In the genomic region with DNA sequence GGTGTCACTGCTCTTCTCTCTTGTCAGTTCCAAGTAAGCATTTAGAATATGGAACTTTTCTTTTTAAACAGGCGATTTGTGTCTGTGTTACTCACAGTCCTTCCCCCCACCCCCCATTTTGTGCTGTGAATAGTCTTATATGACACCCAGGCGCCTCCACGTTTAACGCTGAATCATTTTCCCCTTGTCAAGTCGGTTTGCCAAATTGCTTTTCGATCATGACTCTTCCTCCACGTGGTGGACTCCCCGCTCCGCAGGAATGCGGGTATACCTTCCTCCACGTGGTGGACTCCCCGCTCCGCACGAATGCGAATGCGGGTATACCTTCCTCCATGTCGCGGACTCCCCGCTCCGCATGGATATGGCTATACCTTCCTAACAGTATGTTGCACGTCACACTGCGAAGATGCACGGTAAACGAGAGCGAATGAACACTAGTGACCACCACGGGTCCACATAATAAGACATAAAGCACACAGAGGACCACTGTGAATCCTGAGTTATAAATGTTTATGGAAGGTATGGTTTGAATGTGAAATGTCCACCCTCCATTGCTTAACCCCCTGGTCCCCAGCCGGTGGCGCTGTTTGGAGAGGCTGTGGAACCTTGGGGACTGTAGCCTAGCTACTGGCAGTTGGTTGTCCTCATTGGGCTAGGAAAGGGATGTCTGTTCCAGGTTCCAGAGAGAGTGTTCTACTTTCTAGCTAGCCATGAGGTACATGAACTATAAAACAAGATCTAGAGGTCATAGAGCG, we compare ENCODE assay signal across 10 mouse cellular contexts.
A peak's percentile ranks its signal among the peaks of the same experiment; 100 is the strongest.
DNase-seq lines count a peak whose midpoint lies in the region; ATAC-seq and TF ChIP-seq lines count a peak whose summit lies in the region.
"Had no signal": no experiment of that assay in that cellular context is flagged by ENCODE, and none has a peak within 500 bp of the region (broad histone marks: within the 10 kb centered on the region; RNA-seq: fewer than 3 reads in every experiment).

No protein-coding gene starts in this region.

- peak overlapping the region; percentile 20 for H3K4me2 ChIP-seq in heart, embryonic 11.5 days
- peak overlapping the region; percentile 25; the same call in 1 of the 2 replicates for H3K4me2 ChIP-seq in limb, embryonic 14.5 days (replicated peaks; ENCODE audit: low read depth, low read length, severe bottlenecking)

- no peak for ATAC-seq in heart, embryonic 11.5 days (replicated peaks; ENCODE audit: insufficient number of reproducible peaks, low FRiP score, low TSS enrichment)
- ATAC-seq in limb, embryonic 14.5 days (ENCODE audit: low FRiP score, low read depth): no peak
- no peak for ATAC-seq in megakaryocyte, adult 5-6 weeks (ENCODE audit: poor library complexity, severe bottlenecking)

- H3K27ac ChIP-seq in heart, embryonic 11.5 days (ENCODE audit: low read depth, low read length): no peak overlapping the region
- H3K27ac ChIP-seq in limb, embryonic 14.5 days (replicated peaks; ENCODE audit: low read depth, low read length): no peak overlapping the region

- no peaks in the 10 kb centered on the region for H3K4me1 ChIP-seq in heart, embryonic 11.5 days (ENCODE audit: control insufficient read depth, insufficient read depth, low read length)
- 0 out of 2 replicates have a peak, but pooled peaks cover under 1% of the 10 kb centered on the region for H3K4me1 ChIP-seq in limb, embryonic 14.5 days (ENCODE audit: control insufficient read depth, insufficient read depth, low read length)

- WGBS in heart, embryonic 11.5 days (ENCODE audit: insufficient replicate concordance): 43% methylated on average over 29 of the region's 29 CpGs
- 58% methylated on average over 29 of the region's 29 CpGs for WGBS in limb, embryonic 14.5 days

- TF ChIP-seq POLR2A in limb, embryonic 14.5 days (IDR thresholded peaks at IDR 0.05; ENCODE audit: borderline replicate concordance, extremely low read depth, insufficient read depth, insufficient read length): no peak

- no peak overlapping the region for H3K4me3 ChIP-seq in heart, embryonic 11.5 days (ENCODE audit: low read depth, low read length)
- H3K4me3 ChIP-seq in limb, embryonic 14.5 days (replicated peaks; ENCODE audit: low read length): no peak overlapping the region

- H3K9ac ChIP-seq in heart, embryonic 11.5 days (ENCODE audit: low read depth, low read length): no peak overlapping the region
- no peak overlapping the region for H3K9ac ChIP-seq in limb, embryonic 14.5 days (ENCODE audit: low read depth, low read length, severe bottlenecking)

- DNase-seq in heart, adult 18-20 months: no peak
- DNase-seq in thymus, postnatal 4 days: peak; percentile 20
- no peak for DNase-seq in thymus, adult 18-20 months
- DNase-seq in limb, embryonic 14.5 days (ENCODE audit: low spot score): no peak
- no peak for DNase-seq in cerebellum, adult 9-11 months
- no peak for DNase-seq in layer of hippocampus, postnatal 36 days
- DNase-seq: cerebellum, adult 9-10 months; lung, adult 2 months had no signal

- H3K9me3 ChIP-seq in heart, embryonic 11.5 days (replicated peaks; ENCODE audit: control insufficient read depth, low read length): no peaks in the 10 kb centered on the region
- H3K9me3 ChIP-seq in limb, embryonic 14.5 days (ENCODE audit: control insufficient read depth, low read length): no peaks in the 10 kb centered on the region

- H3K27me3 ChIP-seq in heart, embryonic 11.5 days (ENCODE audit: control insufficient read depth, insufficient read depth, low read length): peaks cover 13% of the 10 kb centered on the region
- no peaks in the 10 kb centered on the region for H3K27me3 ChIP-seq in limb, embryonic 14.5 days (ENCODE audit: control insufficient read depth, insufficient read depth, low read length)

- no peaks in the 10 kb centered on the region for H3K36me3 ChIP-seq in heart, embryonic 11.5 days (ENCODE audit: control insufficient read depth, insufficient read depth, low read length)
- no peaks in the 10 kb centered on the region for H3K36me3 ChIP-seq in limb, embryonic 14.5 days (ENCODE audit: control insufficient read depth, insufficient read depth, low read length)
